8 mouse cellular contexts compared by ENCODE assay signal in genomic region chr6:85511286-85512055, GRCm38 (mm10). TPM values are rescaled to one million over a fixed set of nuclear protein-coding genes. Genes with fewer than 3 reads are reported as not detected.
DNase-seq lines count a peak whose midpoint lies in the region; ATAC-seq lines count a peak whose summit lies in the region.

No protein-coding gene starts in this region.

- no peaks in the 10 kb centered on the region for H3K9me3 ChIP-seq in forebrain, embryonic 11.5 days (ENCODE audit: control insufficient read depth, low read length)
- no peaks in the 10 kb centered on the region for H3K9me3 ChIP-seq in hindbrain, embryonic 11.5 days (ENCODE audit: control insufficient read depth, low read length)

- under 1% methylated on average over 80 of the region's 88 CpGs for WGBS in forebrain, embryonic 11.5 days
- under 1% methylated on average over 81 of the region's 88 CpGs for WGBS in hindbrain, embryonic 11.5 days

- H3K4me2 ChIP-seq in forebrain, embryonic 11.5 days (ENCODE audit: low read depth, low read length, severe bottlenecking), result peak overlapping the region; percentile 52
- H3K4me2 ChIP-seq in hindbrain, embryonic 11.5 days (replicated peaks; ENCODE audit: low read depth, low read length), result peak overlapping the region; percentile 61

- H3K9ac ChIP-seq in forebrain, embryonic 11.5 days (ENCODE audit: low read length), result no peak overlapping the region
- H3K9ac ChIP-seq in hindbrain, embryonic 11.5 days (ENCODE audit: low read depth, low read length), result no peak overlapping the region

- no peaks in the 10 kb centered on the region for H3K36me3 ChIP-seq in forebrain, embryonic 11.5 days (ENCODE audit: control insufficient read depth, insufficient read depth, low read length)
- H3K36me3 ChIP-seq in hindbrain, embryonic 11.5 days (ENCODE audit: control insufficient read depth, insufficient read depth, low read length), result no peaks in the 10 kb centered on the region

- peaks cover 20% of the 10 kb centered on the region for H3K4me1 ChIP-seq in forebrain, embryonic 11.5 days (replicated peaks; ENCODE audit: control insufficient read depth, insufficient read depth, low read length)
- peaks cover 9% of the 10 kb centered on the region for H3K4me1 ChIP-seq in hindbrain, embryonic 11.5 days (replicated peaks; ENCODE audit: control insufficient read depth, insufficient read depth, low read length)

- intact Hi-C loops in left cerebral cortex, postnatal 25 days (cut with DNase I), result loop anchor here (2.0 to 5.0 kb wide), 4 partner anchors 33 to 76 kb away; partner anchors contain the start of gene Alms1

- H3K27ac ChIP-seq in forebrain, embryonic 11.5 days (ENCODE audit: low read depth, low read length), result no peak overlapping the region
- H3K27ac ChIP-seq in hindbrain, embryonic 11.5 days (ENCODE audit: low read depth, low read length), result no peak overlapping the region

- peak overlapping the region; percentile 33 for H3K4me3 ChIP-seq in forebrain, embryonic 11.5 days (ENCODE audit: low read depth, low read length)
- H3K4me3 ChIP-seq in hindbrain, embryonic 11.5 days (ENCODE audit: low read depth, low read length), result peak overlapping the region; percentile 44

- DNase-seq in thymus, postnatal 4 days, result peak; percentile 29
- DNase-seq in thymus, postnatal 14 days, result no peak
- DNase-seq in forebrain, embryonic 11.5 days (ENCODE audit: low spot score), result peak; percentile 75
- DNase-seq in hindbrain, embryonic 11.5 days (ENCODE audit: low spot score), result peak; percentile 67
- DNase-seq in left cerebral cortex, postnatal 25 days (ENCODE audit: low spot score in 2 of 2), result peak; percentile 41 to 48
- DNase-seq in right cerebral cortex, postnatal 14 days, result peak; percentile 39
- no peak for DNase-seq in c-Kit-positive CD71-positive TER-119-positive erythroid progenitor cells, embryonic 14.5 days (ENCODE audit: low spot score)

- peaks cover 51% of the 10 kb centered on the region for H3K27me3 ChIP-seq in forebrain, embryonic 11.5 days (ENCODE audit: control insufficient read depth, insufficient read depth, low read length)
- peaks cover 51% of the 10 kb centered on the region for H3K27me3 ChIP-seq in hindbrain, embryonic 11.5 days (ENCODE audit: control insufficient read depth, insufficient read depth, low read length)

- ATAC-seq in forebrain, embryonic 11.5 days (replicated peaks; ENCODE audit: low FRiP score), result 0 out of 2 replicates have a peak, but pooled peaks have one; percentile 30
- ATAC-seq in hindbrain, embryonic 11.5 days (ENCODE audit: low FRiP score), result no peak
- ATAC-seq in megakaryocyte progenitor cell, adult 5-6 weeks (replicated peaks; ENCODE audit: poor library complexity), result peak; percentile 61

RNA-seq across cellular contexts. Expression of gene Egr4, which starts 1.9 kb away (rescaled TPM):
- not detected in 2 replicates for polyA plus RNA-seq in forebrain, embryonic 11.5 days (2014; fragmentation: Nextera tagmentation; extraction: Ambion mirVana)
- not detected in 2 replicates for polyA plus RNA-seq in hindbrain, embryonic 11.5 days (2014; fragmentation: Nextera tagmentation; extraction: Ambion mirVana)
- total RNA-seq in left cerebral cortex, postnatal 25 days (2021), result 10 to 100 TPM; 52.8 to 54.4 TPM
- total RNA-seq in megakaryocyte progenitor cell, adult 5-6 weeks (2015), result not detected in 2 replicates
- total RNA-seq in megakaryocyte progenitor cell, adult 5-6 weeks (2017), result not detected in 2 replicates

RNA-seq across cellular contexts. Expression of gene Fbxo41, which starts 8.7 kb away (rescaled TPM):
- polyA plus RNA-seq in forebrain, embryonic 11.5 days (2014; fragmentation: Nextera tagmentation; extraction: Ambion mirVana), result 0.93 and 1.1 TPM in 2 replicates
- 0.89 and 0.93 TPM in 2 replicates for polyA plus RNA-seq in hindbrain, embryonic 11.5 days (2014; fragmentation: Nextera tagmentation; extraction: Ambion mirVana)
- total RNA-seq in left cerebral cortex, postnatal 25 days (2021), result 100 to 1,000 TPM; 109 to 112 TPM
- total RNA-seq in megakaryocyte progenitor cell, adult 5-6 weeks (2015), result not detected in 2 replicates
- not detected in 2 replicates for total RNA-seq in megakaryocyte progenitor cell, adult 5-6 weeks (2017)

RNA-seq across cellular contexts. Expression of gene Pradc1, which starts 59.7 kb away (rescaled TPM):
- polyA plus RNA-seq in forebrain, embryonic 11.5 days (2014; fragmentation: Nextera tagmentation; extraction: Ambion mirVana), result 26.3 and 27.5 TPM in 2 replicates
- 25.5 and 28.1 TPM in 2 replicates for polyA plus RNA-seq in hindbrain, embryonic 11.5 days (2014; fragmentation: Nextera tagmentation; extraction: Ambion mirVana)
- total RNA-seq in left cerebral cortex, postnatal 25 days (2021), result 10 to 100 TPM; 25.6 to 28.5 TPM
- total RNA-seq in megakaryocyte progenitor cell, adult 5-6 weeks (2015), result 28.9 and 40.6 TPM in 2 replicates
- total RNA-seq in megakaryocyte progenitor cell, adult 5-6 weeks (2017), result 11.1 and 12.0 TPM in 2 replicates

Comparison
In these comparisons a context has a peak if more than half of its experiments do, and no peak if none do; other contexts are left out.
1. DNase-seq: peak in thymus, postnatal 4 days (single experiment), forebrain, embryonic 11.5 days (single experiment), hindbrain, embryonic 11.5 days (single experiment), left cerebral cortex, postnatal 25 days (2 of 2) and right cerebral cortex, postnatal 14 days (single experiment); none in thymus, postnatal 14 days (single experiment) and c-Kit-positive CD71-positive TER-119-positive erythroid progenitor cells, embryonic 14.5 days (single experiment).
2. RNA of gene Egr4, which starts 1.9 kb away (total RNA-seq): 52.8 to 54.4 TPM in left cerebral cortex, postnatal 25 days; not detected in megakaryocyte progenitor cell, adult 5-6 weeks; every median in the first group is over 10 times any median in the second.
3. RNA of gene Fbxo41, which starts 8.7 kb away (total RNA-seq): 109 to 112 TPM in left cerebral cortex, postnatal 25 days; not detected in megakaryocyte progenitor cell, adult 5-6 weeks; every median in the first group is over 100 times any median in the second.